Mouse (Mus musculus) heart, embryonic 12.5 days (tissue): ENCODE data around the gene Hpn. TPM values are rescaled to one million over a fixed set of nuclear protein-coding genes. Genes with fewer than 3 reads are reported as not detected.

Experiments
- ATAC-seq: fragments of 200-750 bp; cut with Nextera tagmentation; 2 replicates; pipeline ENCODE4 v1.8.0; 2017; ENCODE audit warnings: moderate TSS enrichment, moderate library complexity; ENCODE audit not compliant: insufficient number of reproducible peaks, low FRiP score
- H3K27ac ChIP-seq: fragments of 300-500 bp; sonication (generic); 2 replicates; pipeline ENCODE4 v1.5.1; 2016; ENCODE audit warnings: mild to moderate bottlenecking, moderate library complexity; ENCODE audit not compliant: poor library complexity, severe bottlenecking
- H3K27me3 ChIP-seq: fragments of 300-500 bp; sonication (generic); replicated peaks from 2 replicates; pipeline ENCODE4 v1.6.1; 2016; ENCODE audit warnings: mild to moderate bottlenecking, moderate library complexity
- H3K36me3 ChIP-seq: fragments of 300-500 bp; sonication (generic); 2 replicates; pipeline ENCODE4 v1.6.1; 2016; ENCODE audit warnings: mild to moderate bottlenecking, moderate library complexity
- H3K4me1 ChIP-seq: fragments of 300-500 bp; sonication (generic); replicated peaks from 2 replicates; pipeline ENCODE4 v1.6.1; 2016; ENCODE audit warnings: mild to moderate bottlenecking
- H3K4me2 ChIP-seq: fragments of 300-500 bp; sonication (generic); 2 replicates; pipeline ENCODE4 v1.6.1; 2016; ENCODE audit warnings: mild to moderate bottlenecking, moderate library complexity
- H3K4me3 ChIP-seq: fragments of 300-500 bp; sonication (generic); 2 replicates; pipeline ENCODE4 v1.5.1; 2016; ENCODE audit warnings: mild to moderate bottlenecking
- H3K9ac ChIP-seq: fragments of 300-500 bp; sonication (generic); 2 replicates; pipeline ENCODE4 v1.6.1; 2016; ENCODE audit warnings: mild to moderate bottlenecking, moderate library complexity
- H3K9me3 ChIP-seq: fragments of 300-500 bp; sonication (generic); replicated peaks from 2 replicates; pipeline ENCODE4 v1.6.1; 2016; ENCODE audit warnings: mild to moderate bottlenecking, moderate library complexity
- WGBS: fragments of 180-500 bp; shearing (Covaris S2); methylation state at CpG from one replicate; pipeline ENCODE4 v1.1.7; 2016; 5-methylcytosine and 5-hydroxymethylcytosine counted together
- polyA plus RNA-seq: library from polyadenylated mRNA; unstranded; fragments of >200 nt; fragmentation: Nextera tagmentation; extraction: Ambion mirVana; gene quantifications from 2 replicates; pipeline ENCODE4 v1.2.1, GENCODE M21; 2016

Gene Hpn
- polyA plus RNA-seq, 1 experiment from 2014 or later: 2.0 TPM

DNA sequence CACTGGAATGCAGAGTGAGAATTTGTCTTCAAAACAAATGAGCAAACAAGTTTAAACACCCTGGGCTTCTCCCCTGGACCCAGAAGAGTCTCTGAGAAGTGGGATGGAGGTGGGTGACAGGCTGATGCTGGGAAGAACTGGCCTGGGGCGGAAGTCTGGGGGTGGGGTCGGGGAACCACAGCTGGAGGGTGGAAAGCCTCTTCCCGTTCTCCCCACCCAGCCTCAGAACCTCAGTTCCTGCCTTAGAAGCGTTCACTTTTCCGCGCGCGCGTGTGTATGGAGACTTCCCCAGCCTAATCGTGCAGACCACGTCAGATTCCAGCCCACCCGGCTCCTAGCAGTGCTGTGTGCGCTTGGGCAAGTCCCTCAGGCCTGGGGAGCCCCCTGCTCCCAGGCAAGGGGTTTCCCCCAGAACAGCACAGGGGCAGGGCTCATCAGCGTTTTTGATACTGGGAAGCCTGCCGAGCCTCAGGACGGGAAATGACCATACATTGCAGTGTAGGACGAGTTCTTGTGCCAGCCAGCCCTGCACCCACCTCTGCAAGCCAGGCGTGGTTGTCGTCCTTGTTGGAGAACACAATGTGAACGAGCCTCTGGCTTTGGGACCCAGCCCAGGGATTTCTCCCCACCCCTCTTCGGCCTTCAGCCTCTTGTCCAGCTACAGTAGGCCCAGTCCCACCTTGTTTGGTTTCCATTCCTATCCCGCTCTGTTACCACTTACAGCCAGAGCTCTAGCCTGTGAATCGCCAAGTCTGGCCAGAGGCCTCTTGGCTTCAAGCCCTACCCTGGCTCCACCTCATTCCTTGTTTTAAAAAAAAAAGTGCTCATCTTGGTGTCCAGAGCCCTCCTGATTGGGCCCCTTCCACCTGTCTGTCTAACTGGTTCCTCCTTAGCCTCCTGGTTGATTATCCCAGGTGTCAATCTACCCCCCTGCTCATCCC lies 36.5 kb upstream of the Hpn start:
- Histone ChIP-seq H3K36me3 (no peaks in the 10 kb centered on the region), H3K27ac (peak overlapping the region; percentile 94), H3K9ac (peak overlapping the region; percentile 92), H3K27me3 (no peaks in the 10 kb centered on the region), H3K4me2 (peak overlapping the region; percentile 83), H3K4me1 (peaks cover 63% of the 10 kb centered on the region), H3K9me3 (no peaks in the 10 kb centered on the region), H3K4me3 (peak overlapping the region; percentile 75)
- peak; percentile 69 for ATAC-seq
- WGBS: 16% methylated on average over 23 of the region's 23 CpGs

DNA sequence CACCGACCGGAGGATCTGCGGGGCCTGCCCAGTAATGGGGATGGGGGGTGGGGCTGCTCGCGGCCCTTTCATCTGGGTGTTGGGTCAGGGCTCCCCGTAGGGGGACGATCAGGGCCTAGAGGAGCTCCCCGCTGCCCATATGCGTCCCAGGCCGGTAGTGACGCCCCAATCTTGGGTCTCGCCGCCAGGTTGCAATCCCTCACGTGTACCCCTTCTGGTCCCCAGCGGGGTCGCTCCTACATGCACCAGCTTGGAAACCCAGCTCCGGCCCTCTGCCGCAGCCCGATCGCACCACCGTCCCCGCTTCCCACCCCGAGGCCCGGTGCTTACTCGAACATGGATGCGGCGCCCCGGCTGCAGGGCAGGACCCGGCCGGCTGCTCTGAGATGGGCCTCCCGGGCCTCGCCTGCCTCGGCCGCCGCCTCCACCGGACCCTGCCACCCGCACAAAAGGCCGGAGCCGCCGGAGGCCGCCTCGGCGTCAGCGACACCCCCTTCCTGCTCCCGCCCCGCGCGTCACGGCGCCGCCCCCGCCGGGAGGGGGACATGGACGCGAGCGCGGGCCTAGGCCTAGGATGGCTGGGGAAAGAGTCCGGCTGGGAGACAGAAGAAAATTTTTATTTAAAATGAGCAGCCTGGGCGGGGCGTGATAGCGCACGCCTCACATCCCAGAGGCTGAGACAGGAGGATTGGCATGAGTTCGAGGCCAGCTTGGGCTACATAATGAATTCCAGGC lies 35.6 kb upstream of the Hpn start:
- Histone ChIP-seq H3K9me3 (no peaks in the 10 kb centered on the region), H3K4me3 (peak overlapping the region; percentile 75), H3K36me3 (no peaks in the 10 kb centered on the region), H3K9ac (peak overlapping the region; percentile 92), H3K4me2 (peak overlapping the region; percentile 83), H3K4me1 (peaks cover 65% of the 10 kb centered on the region), H3K27ac (peak overlapping the region; percentile 94), H3K27me3 (no peaks in the 10 kb centered on the region)
- peak; percentile 90 for ATAC-seq
- under 1% methylated on average over 63 of the region's 63 CpGs for WGBS

DNA sequence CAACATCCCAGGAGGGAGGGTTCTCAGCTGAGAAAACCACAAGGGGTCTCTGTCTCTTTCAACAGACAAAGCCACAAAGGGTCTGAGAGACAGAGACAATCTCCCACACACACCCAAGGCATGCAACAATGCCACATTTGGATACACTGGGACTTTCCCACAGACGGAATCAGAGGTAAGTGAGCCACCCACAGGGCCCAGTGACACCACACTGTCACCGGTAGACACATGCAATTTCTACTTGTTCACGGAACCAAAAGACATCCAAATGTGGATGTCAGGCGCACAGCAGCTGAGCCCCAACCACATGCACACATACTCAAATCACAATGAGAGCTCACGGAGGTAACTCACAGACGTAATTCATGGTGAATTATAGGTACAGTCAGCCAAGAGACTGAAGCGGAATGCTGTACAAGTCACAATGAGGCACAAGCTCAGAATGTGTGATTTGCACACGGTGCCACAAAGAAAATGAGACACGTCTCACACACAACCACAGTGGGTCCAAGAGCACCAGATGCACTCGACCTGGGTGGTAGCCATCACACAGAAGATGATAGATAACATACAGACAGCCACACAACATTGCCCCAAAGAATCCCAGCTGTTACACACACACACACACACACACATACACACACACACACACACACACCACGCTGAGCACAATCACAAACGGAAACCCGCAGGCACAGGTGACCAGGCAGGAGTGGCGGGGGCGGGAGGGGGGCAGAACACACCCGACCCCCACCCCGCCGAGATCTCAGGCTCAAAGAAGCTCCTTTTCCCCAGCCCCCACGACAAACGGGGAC lies 34.9 kb upstream of the Hpn start:
- H3K9ac ChIP-seq: peak overlapping the region; percentile 92
- peak overlapping the region; percentile 75 for H3K4me3 ChIP-seq
- peak overlapping the region; percentile 83 for H3K4me2 ChIP-seq
- 6% methylated on average over 19 of the region's 20 CpGs for WGBS
- H3K36me3 ChIP-seq: peaks cover 3% of the 10 kb centered on the region; the same call in 1 of the 2 replicates
- no peaks in the 10 kb centered on the region for H3K27me3 ChIP-seq
- H3K27ac ChIP-seq: peak overlapping the region; percentile 94
- no peaks in the 10 kb centered on the region for H3K9me3 ChIP-seq
- ATAC-seq: no peak
- H3K4me1 ChIP-seq: peaks cover 59% of the 10 kb centered on the region

DNA sequence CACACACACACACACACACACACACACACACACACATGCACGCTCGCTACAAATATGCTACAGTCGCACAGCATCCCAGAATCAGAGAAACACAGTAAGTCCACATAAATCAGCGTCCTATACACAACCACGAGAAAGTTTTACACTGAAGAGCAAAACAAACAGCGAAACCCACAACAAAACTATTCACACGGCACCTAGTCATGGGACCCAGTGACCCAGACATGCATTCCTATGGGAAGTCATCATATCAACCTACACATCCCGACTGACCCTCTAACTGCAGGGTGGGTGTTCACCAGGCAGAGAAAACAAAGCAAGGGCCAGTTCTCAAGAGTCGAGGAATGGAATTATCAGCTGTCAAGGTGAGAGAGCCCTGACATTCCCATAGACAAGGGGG lies 34.2 kb upstream of the Hpn start:
- peaks cover 59% of the 10 kb centered on the region for H3K4me1 ChIP-seq
- no peak for ATAC-seq
- peak overlapping the region; percentile 94 for H3K27ac ChIP-seq
- peak overlapping the region; percentile 92 for H3K9ac ChIP-seq
- no peaks in the 10 kb centered on the region for H3K9me3 ChIP-seq
- peaks cover 5% of the 10 kb centered on the region; the same call in 1 of the 2 replicates for H3K36me3 ChIP-seq
- H3K4me3 ChIP-seq: peak overlapping the region; percentile 75
- H3K27me3 ChIP-seq: no peaks in the 10 kb centered on the region
- WGBS: 39% methylated on average over 9 of the region's 9 CpGs
- H3K4me2 ChIP-seq: peak overlapping the region; percentile 83

DNA sequence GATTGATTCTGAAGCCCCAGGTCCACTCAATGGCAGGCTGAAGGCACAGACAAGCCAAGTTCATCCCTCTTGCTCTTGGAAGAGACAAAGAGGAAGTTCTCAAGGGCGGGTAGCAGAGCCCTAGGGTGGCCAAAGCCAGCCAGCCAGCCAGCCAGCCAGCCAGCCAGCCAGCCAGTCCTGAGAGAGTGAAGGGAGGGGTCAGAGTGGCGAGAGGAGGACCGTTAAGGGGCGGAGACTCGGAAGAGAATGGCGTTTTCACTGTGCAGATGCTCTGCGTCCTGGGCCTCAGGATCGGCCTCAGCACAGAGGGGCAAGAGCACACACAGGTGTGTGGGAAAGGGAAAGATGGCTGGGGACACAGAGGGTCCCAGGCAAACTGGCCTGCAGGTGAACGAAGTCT lies 33.7 kb upstream of the Hpn start:
- H3K4me2 ChIP-seq: peak overlapping the region; percentile 83
- WGBS: 7% methylated on average over 9 of the region's 9 CpGs
- peak overlapping the region; percentile 92 for H3K9ac ChIP-seq
- ATAC-seq: no peak
- no peaks in the 10 kb centered on the region for H3K9me3 ChIP-seq
- H3K36me3 ChIP-seq: peaks cover 5% of the 10 kb centered on the region
- peak overlapping the region; percentile 94 for H3K27ac ChIP-seq
- no peaks in the 10 kb centered on the region for H3K27me3 ChIP-seq
- peaks cover 59% of the 10 kb centered on the region for H3K4me1 ChIP-seq
- H3K4me3 ChIP-seq: peak overlapping the region; percentile 75

DNA sequence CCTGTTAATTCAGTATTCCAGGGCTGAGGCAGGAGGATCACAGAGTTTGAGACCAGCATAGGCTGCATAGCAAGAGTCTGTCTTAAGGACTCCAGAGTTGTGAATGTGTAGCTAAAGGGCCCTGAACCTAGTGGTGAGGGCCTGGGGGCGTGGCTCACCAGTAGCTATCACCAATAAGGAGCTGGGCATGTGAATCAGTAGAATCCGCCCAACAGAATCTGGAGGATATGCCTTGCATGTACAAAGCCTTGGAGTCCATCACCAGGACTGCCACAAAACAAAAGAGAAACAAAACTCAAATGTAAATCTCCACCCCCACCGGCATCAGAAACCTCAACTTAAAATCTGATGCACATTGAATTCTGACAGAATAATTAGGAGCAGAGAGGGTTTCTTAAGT lies 33.0 kb upstream of the Hpn start:
- Histone ChIP-seq H3K9me3 (no peaks in the 10 kb centered on the region), H3K4me1 (peaks cover 59% of the 10 kb centered on the region), H3K4me3 (no peak overlapping the region; the same call in 1 of the 2 replicates), H3K4me2 (peak overlapping the region; percentile 83), H3K27me3 (no peaks in the 10 kb centered on the region), H3K27ac (peak overlapping the region; percentile 86), H3K36me3 (peaks cover 12% of the 10 kb centered on the region), H3K9ac (peak overlapping the region; percentile 92; the same call in 1 of the 2 replicates)
- no peak for ATAC-seq
- 73% methylated on average over 3 of the region's 3 CpGs for WGBS

DNA sequence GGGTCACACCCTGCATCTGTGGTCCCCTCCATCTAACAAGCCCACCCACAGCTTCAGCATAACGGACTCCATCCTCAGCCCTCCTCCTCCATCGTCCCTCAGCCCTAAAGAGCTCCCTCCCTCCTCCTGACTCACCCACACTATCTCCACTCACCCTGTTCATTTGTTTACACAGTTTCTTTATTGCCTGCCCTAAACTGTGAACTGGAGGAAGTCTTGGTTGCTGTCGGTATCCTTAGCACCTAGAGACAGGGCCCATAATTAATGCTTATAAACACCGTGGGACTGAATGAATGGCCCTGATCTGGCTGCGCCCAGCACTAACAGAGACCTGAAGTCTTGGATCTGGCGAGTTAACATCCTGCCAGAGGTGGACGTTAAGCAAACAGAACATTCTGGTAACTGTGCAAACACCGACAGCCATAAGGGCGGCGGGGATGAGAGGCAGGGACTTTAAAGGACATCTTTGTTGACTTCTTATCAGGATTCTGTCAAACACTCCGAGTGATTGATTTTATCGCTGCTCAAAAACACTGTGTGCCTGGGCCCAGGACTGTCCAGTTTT lies 30.6 kb upstream of the Hpn start:
- H3K4me1 ChIP-seq: peaks cover 57% of the 10 kb centered on the region
- no peak overlapping the region for H3K27ac ChIP-seq
- ATAC-seq: no peak
- no peak overlapping the region for H3K9ac ChIP-seq
- no peak overlapping the region for H3K4me2 ChIP-seq
- H3K9me3 ChIP-seq: no peaks in the 10 kb centered on the region
- H3K36me3 ChIP-seq: peaks cover 36% of the 10 kb centered on the region
- no peaks in the 10 kb centered on the region for H3K27me3 ChIP-seq
- 41% methylated on average over 12 of the region's 12 CpGs for WGBS
- H3K4me3 ChIP-seq: no peak overlapping the region

DNA sequence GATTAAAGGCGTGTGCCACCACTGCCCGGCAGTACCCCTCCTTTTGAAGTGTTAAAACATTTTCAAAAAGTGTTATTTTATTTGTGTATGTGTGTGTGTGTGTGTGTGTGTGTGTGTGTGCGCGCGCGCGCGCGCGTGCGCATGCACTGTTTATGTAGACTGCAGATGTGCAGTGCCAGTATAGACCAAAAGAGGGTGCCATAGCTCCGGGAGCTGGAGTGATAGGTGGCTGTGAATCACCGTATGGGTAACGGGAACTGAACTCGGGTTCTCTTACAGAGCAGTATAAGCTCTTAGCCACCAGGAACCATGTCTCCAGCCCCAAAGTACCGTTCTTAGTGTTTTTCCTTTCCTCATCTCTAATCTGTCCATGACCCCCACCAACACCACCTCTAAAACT lies 29.8 kb upstream of the Hpn start:
- no peak for ATAC-seq
- Histone ChIP-seq H3K36me3 (peaks cover 44% of the 10 kb centered on the region), H3K9ac (no peak overlapping the region), H3K4me2 (no peak overlapping the region), H3K27me3 (no peaks in the 10 kb centered on the region), H3K9me3 (no peaks in the 10 kb centered on the region), H3K27ac (no peak overlapping the region), H3K4me1 (peaks cover 62% of the 10 kb centered on the region), H3K4me3 (no peak overlapping the region)
- 94% methylated on average over 16 of the region's 16 CpGs for WGBS

DNA sequence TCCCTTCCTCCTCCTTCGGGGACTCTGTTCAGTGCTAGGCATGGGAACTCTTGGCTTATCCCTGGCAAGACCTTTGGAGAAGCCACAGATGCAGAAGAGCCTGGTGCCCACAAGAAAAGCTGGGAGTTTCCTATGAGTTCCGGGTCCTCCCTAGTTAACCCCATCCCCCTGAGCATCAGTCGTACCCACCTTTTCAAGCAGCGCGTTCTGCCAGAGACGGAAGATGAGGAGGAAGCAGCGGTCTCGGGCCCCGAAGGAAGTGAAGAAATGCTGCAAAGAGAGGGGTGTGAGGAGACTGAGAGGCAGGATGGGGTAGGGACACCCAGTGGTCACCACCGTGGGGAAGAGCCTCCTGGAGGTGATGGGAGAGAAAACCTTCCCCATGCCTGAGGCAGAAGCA lies 25.9 kb upstream of the Hpn start:
- peak overlapping the region; percentile 53; the same call in 1 of the 2 replicates for H3K27ac ChIP-seq
- peaks cover 28% of the 10 kb centered on the region for H3K4me1 ChIP-seq
- WGBS: 84% methylated on average over 10 of the region's 10 CpGs
- ATAC-seq: no peak
- H3K36me3 ChIP-seq: peaks cover 83% of the 10 kb centered on the region
- H3K9me3 ChIP-seq: no peaks in the 10 kb centered on the region
- H3K4me3 ChIP-seq: no peak overlapping the region
- no peak overlapping the region for H3K9ac ChIP-seq
- H3K27me3 ChIP-seq: no peaks in the 10 kb centered on the region
- no peak overlapping the region for H3K4me2 ChIP-seq

DNA sequence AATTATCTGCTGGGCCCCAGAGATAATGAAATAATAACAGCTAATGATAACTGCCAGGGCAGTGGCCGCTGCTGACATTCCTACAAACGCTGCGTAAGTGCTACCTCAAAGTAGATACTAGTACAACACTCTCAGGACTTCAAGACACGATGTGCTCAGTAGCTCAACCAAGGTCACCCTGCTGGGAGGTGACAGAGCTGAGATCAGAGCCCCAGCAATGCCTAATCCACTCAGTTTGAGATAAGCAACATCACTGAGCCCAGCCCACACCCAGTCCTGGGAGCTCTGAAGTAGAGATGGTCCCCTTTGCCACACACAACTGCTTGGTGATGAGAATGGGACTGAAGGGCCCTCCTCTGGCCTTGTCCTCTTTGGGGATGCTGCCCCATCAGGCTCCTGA lies 25.2 kb upstream of the Hpn start:
- H3K4me1 ChIP-seq: peaks cover 24% of the 10 kb centered on the region
- no peaks in the 10 kb centered on the region for H3K9me3 ChIP-seq
- H3K4me3 ChIP-seq: no peak overlapping the region
- 20% methylated on average over 4 of the region's 4 CpGs for WGBS
- peak; percentile 41; the same call in 1 of the 2 replicates for ATAC-seq
- H3K36me3 ChIP-seq: peaks cover 90% of the 10 kb centered on the region
- H3K9ac ChIP-seq: no peak overlapping the region
- H3K4me2 ChIP-seq: no peak overlapping the region
- peak overlapping the region; percentile 53; the same call in 1 of the 2 replicates for H3K27ac ChIP-seq
- no peaks in the 10 kb centered on the region for H3K27me3 ChIP-seq
